Mouse (Mus musculus) embryonic facial prominence, embryonic 14.5 days (tissue): ENCODE measurements at regions not wholly inside any gene's neighbourhood (a gene's known extent, or its start where the extent isn't known, plus 50 kb on each side); places are given as distances from the start of the nearest gene placed in this dataset.
A peak's percentile ranks its signal among the peaks of the same experiment; 100 is the strongest.

Experiments used
- ATAC-seq: fragments of 200-750 bp; cut with Nextera tagmentation; 2 replicates; pipeline ENCODE4 v1.8.0; 2017; ENCODE audit warnings: low read depth, moderate number of reproducible peaks, moderate TSS enrichment
- DNase-seq: peaks from one replicate; pipeline ENCODE4 v3.0.0-alpha.2; 2015; ENCODE audit warnings: low spot score
- H3K27ac ChIP-seq: fragments of 300-500 bp; sonication (generic); replicated peaks from 2 replicates; pipeline ENCODE4 v1.5.1; 2014; ENCODE audit warnings: low read depth, mild to moderate bottlenecking, low read length, moderate library complexity
- H3K27me3 ChIP-seq: fragments of 300-500 bp; sonication (generic); replicated peaks from 2 replicates; pipeline ENCODE4 v1.6.1; 2014; ENCODE audit warnings: low read length; ENCODE audit not compliant: control insufficient read depth, insufficient read depth
- H3K36me3 ChIP-seq: fragments of 300-500 bp; sonication (generic); 2 replicates; pipeline ENCODE4 v1.6.1; 2014; ENCODE audit warnings: low read length, mixed read lengths; ENCODE audit not compliant: control insufficient read depth, insufficient read depth
- H3K4me1 ChIP-seq: fragments of 300-500 bp; sonication (generic); 2 replicates; pipeline ENCODE4 v1.6.1; 2014; ENCODE audit warnings: antibody characterized with exemption, low read length; ENCODE audit not compliant: control insufficient read depth, insufficient read depth
- H3K4me2 ChIP-seq: fragments of 300-500 bp; sonication (generic); 2 replicates; pipeline ENCODE4 v1.6.1; 2014; ENCODE audit warnings: low read depth, mild to moderate bottlenecking, low read length, moderate library complexity, mixed read lengths
- H3K4me3 ChIP-seq: fragments of 300-500 bp; sonication (generic); 2 replicates; pipeline ENCODE4 v1.5.1; 2014; ENCODE audit warnings: low read depth, mild to moderate bottlenecking, low read length
- H3K9ac ChIP-seq: fragments of 300-500 bp; sonication (generic); 2 replicates; pipeline ENCODE4 v1.6.1; 2014; ENCODE audit warnings: low read depth, mild to moderate bottlenecking, low read length, moderate library complexity, mixed read lengths
- H3K9me3 ChIP-seq: fragments of 300-500 bp; sonication (generic); 2 replicates; pipeline ENCODE4 v1.6.1; 2016; ENCODE audit warnings: low read length; ENCODE audit not compliant: control insufficient read depth
- WGBS: fragments of 180-500 bp; shearing (Covaris S2); extraction: QIAGEN DNeasy Blood & Tissue Kit; methylation state at CpG from one replicate; pipeline ENCODE4 v1.1.7; 2014; 5-methylcytosine and 5-hydroxymethylcytosine counted together

DNA sequence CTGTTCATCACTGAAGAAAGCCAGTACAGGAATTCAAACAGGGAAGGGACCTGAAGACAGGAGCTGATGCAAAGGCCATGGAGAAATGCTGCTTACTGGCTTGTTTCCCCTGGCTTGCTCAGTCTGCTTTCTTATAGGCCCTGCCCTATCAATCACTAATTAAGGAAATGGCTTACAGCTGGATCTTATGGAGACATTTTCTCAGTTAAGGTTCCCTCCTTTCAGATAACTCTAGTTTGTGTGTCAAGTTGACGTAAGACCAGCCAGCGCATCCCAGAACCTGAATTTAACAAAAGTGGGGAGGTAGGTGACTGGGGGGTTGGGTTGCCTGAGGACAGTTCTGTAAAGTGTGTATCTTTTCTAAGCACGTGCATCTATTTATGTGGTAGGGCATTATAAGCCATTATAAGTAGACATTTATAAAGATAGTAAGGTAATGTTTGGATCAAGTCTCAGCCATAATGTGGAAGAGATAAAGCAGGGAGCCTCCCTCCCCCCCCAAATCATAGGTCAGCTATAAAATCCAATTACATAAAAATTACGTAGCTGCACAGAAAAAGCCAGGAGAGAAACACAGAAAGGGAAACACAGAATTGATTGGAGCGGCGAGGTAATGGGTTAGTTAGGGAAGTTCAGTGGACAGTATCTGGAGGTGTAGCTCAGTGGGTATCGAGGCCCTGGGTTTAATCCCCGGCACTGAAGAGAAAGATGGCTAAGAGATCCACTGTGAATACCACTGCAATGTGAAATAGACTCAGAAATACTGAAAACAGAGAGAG is 108.6 kb upstream of the Cpm start:
- Histone ChIP-seq H3K9me3 (no peaks in the 10 kb centered on the region), H3K4me2 (no peak overlapping the region), H3K4me1 (no peaks in the 10 kb centered on the region), H3K27me3 (no peaks in the 10 kb centered on the region), H3K27ac (no peak overlapping the region), H3K36me3 (no peaks in the 10 kb centered on the region), H3K4me3 (no peak overlapping the region), H3K9ac (no peak overlapping the region)
- DNase-seq (no peak), ATAC-seq (no peak)
- 85% methylated on average over 8 of the region's 8 CpGs for WGBS

GRCm38 (mm10) chr10:117519670-117520535 is 109.4 kb upstream of the Cpm start:
- no peak overlapping the region for H3K27ac ChIP-seq
- DNase-seq = no peak
- ATAC-seq = no peak
- H3K4me2 ChIP-seq = no peak overlapping the region
- H3K9ac ChIP-seq = no peak overlapping the region
- H3K27me3 ChIP-seq = no peaks in the 10 kb centered on the region
- 41% methylated on average over 8 of the region's 8 CpGs for WGBS
- no peaks in the 10 kb centered on the region for H3K36me3 ChIP-seq
- H3K9me3 ChIP-seq = no peaks in the 10 kb centered on the region
- no peak overlapping the region for H3K4me3 ChIP-seq
- no peaks in the 10 kb centered on the region for H3K4me1 ChIP-seq

- H3K27me3 ChIP-seq = no peaks in the 10 kb centered on the region
- no peak overlapping the region for H3K4me3 ChIP-seq
- H3K9ac ChIP-seq = no peak overlapping the region
- H3K4me2 ChIP-seq = no peak overlapping the region
- H3K27ac ChIP-seq = no peak overlapping the region
- no peaks in the 10 kb centered on the region for H3K9me3 ChIP-seq
- ATAC-seq (no peak), DNase-seq (no peak)
- H3K4me1 ChIP-seq = no peaks in the 10 kb centered on the region
- 54% methylated on average over 15 of the region's 15 CpGs for WGBS
- H3K36me3 ChIP-seq = no peaks in the 10 kb centered on the region
Observed at GRCm38 (mm10) chr10:117518793-117519669, 110.3 kb upstream of the Cpm start.

- Histone ChIP-seq H3K9me3 (no peaks in the 10 kb centered on the region), H3K27me3 (no peaks in the 10 kb centered on the region), H3K36me3 (no peaks in the 10 kb centered on the region), H3K4me2 (no peak overlapping the region), H3K4me3 (no peak overlapping the region), H3K27ac (no peak overlapping the region), H3K4me1 (no peaks in the 10 kb centered on the region), H3K9ac (no peak overlapping the region)
- ATAC-seq (no peak), DNase-seq (peak; percentile 65)
- 45% methylated on average over 13 of the region's 14 CpGs for WGBS
Observed at GRCm38 (mm10) chr10:117517800-117518770, 111.2 kb upstream of the Cpm start.

GRCm38 (mm10) chr10:117517071-117517714 is 112.1 kb upstream of the Cpm start:
- ATAC-seq = no peak
- no peak overlapping the region for H3K9ac ChIP-seq
- WGBS = 60% methylated on average over 11 of the region's 11 CpGs
- H3K27me3 ChIP-seq = no peaks in the 10 kb centered on the region
- no peak for DNase-seq
- H3K4me2 ChIP-seq = no peak overlapping the region
- H3K27ac ChIP-seq = no peak overlapping the region
- H3K4me3 ChIP-seq = no peak overlapping the region
- no peaks in the 10 kb centered on the region for H3K9me3 ChIP-seq
- H3K4me1 ChIP-seq = no peaks in the 10 kb centered on the region
- H3K36me3 ChIP-seq = no peaks in the 10 kb centered on the region

- Histone ChIP-seq H3K36me3 (no peaks in the 10 kb centered on the region), H3K4me3 (no peak overlapping the region), H3K27me3 (no peaks in the 10 kb centered on the region), H3K4me1 (no peaks in the 10 kb centered on the region), H3K4me2 (no peak overlapping the region), H3K27ac (no peak overlapping the region), H3K9ac (no peak overlapping the region), H3K9me3 (no peaks in the 10 kb centered on the region)
- DNase-seq (no peak), ATAC-seq (no peak)
- WGBS = 88% methylated on average over 8 of the region's 8 CpGs
Observed at GRCm38 (mm10) chr10:117516510-117516909, 112.8 kb upstream of the Cpm start.

GRCm38 (mm10) chr10:117515777-117516501 is 113.4 kb upstream of the Cpm start:
- H3K4me3 ChIP-seq = no peak overlapping the region
- WGBS = 61% methylated on average over 10 of the region's 10 CpGs
- DNase-seq = peak; percentile 73
- no peaks in the 10 kb centered on the region for H3K9me3 ChIP-seq
- no peak overlapping the region for H3K27ac ChIP-seq
- ATAC-seq = 0 out of 2 replicates have a peak, but pooled peaks have one; percentile 16
- H3K9ac ChIP-seq = no peak overlapping the region
- H3K36me3 ChIP-seq = no peaks in the 10 kb centered on the region
- no peaks in the 10 kb centered on the region for H3K27me3 ChIP-seq
- no peak overlapping the region for H3K4me2 ChIP-seq
- H3K4me1 ChIP-seq = no peaks in the 10 kb centered on the region
